Mouse (Mus musculus) intestine, postnatal 0 days (tissue): ENCODE measurements around the gene Stk4. TPM values are rescaled to one million over a fixed set of nuclear protein-coding genes. Genes with fewer than 3 reads are reported as not detected.

ENCODE experiments used
- ATAC-seq: fragments of 200-750 bp; cut with Nextera tagmentation; 2 replicates; pipeline ENCODE4 v1.8.0; 2017; ENCODE audit warnings: mild to moderate bottlenecking, moderate TSS enrichment, moderate library complexity
- H3K27ac ChIP-seq: fragments of 300-500 bp; sonication (generic); 2 replicates; pipeline ENCODE4 v1.5.1; 2014; ENCODE audit warnings: mild to moderate bottlenecking, low read depth, low read length, moderate library complexity
- H3K27me3 ChIP-seq: fragments of 300-500 bp; sonication (generic); replicated peaks from 2 replicates; pipeline ENCODE4 v1.6.1; 2014; ENCODE audit warnings: low read length, mixed read lengths; ENCODE audit not compliant: control insufficient read depth, insufficient read depth
- H3K36me3 ChIP-seq: fragments of 300-500 bp; sonication (generic); 2 replicates; pipeline ENCODE4 v1.6.1; 2014; ENCODE audit warnings: mild to moderate bottlenecking, moderate library complexity; ENCODE audit not compliant: control insufficient read depth, insufficient read depth
- H3K4me1 ChIP-seq: fragments of 300-500 bp; sonication (generic); replicated peaks from 2 replicates; pipeline ENCODE4 v1.6.1; 2014; ENCODE audit warnings: antibody characterized with exemption, low read length, mixed read lengths; ENCODE audit not compliant: control insufficient read depth, insufficient read depth
- H3K4me2 ChIP-seq: fragments of 300-500 bp; sonication (generic); replicated peaks from 2 replicates; pipeline ENCODE4 v1.6.1; 2014; ENCODE audit warnings: low read depth, mild to moderate bottlenecking, moderate library complexity
- H3K4me3 ChIP-seq: fragments of 300-500 bp; sonication (generic); 2 replicates; pipeline ENCODE4 v1.5.1; 2014; ENCODE audit warnings: low read depth, low read length
- H3K9ac ChIP-seq: fragments of 300-500 bp; sonication (generic); 2 replicates; pipeline ENCODE4 v1.6.1; 2014; ENCODE audit warnings: mild to moderate bottlenecking, low read depth, low read length
- H3K9me3 ChIP-seq: fragments of 300-500 bp; sonication (generic); 2 replicates; pipeline ENCODE4 v1.6.1; 2016; ENCODE audit warnings: mixed run types; ENCODE audit not compliant: control insufficient read depth
- CTCF ChIP-seq: sonication (generic); IDR thresholded peaks from 2 replicates; pipeline ENCODE4 v1.5.1; 2016; ENCODE audit warnings: low read depth, mild to moderate bottlenecking, control low read depth, antibody characterized with exemption, moderate library complexity
- WGBS: fragments of 180-500 bp; shearing (Covaris S2); extraction: QIAGEN DNeasy Blood & Tissue Kit; methylation state at CpG from one replicate; pipeline ENCODE4 v1.1.7; 2014; 5-methylcytosine and 5-hydroxymethylcytosine counted together
- polyA plus RNA-seq: library from polyadenylated mRNA; unstranded; fragments of >200 nt; fragmentation: Nextera tagmentation; extraction: Ambion mirVana; gene quantifications from 2 replicates; pipeline ENCODE4 v1.2.1, GENCODE M21; 2015

The Stk4 gene
- polyA plus RNA-seq, 1 experiment from 2014 or later, result 12.2 TPM

- 72% methylated on average over 10 of the region's 10 CpGs for WGBS
- Histone ChIP-seq H3K9ac (no peak overlapping the region), H3K36me3 (no peaks in the 10 kb centered on the region), H3K27ac (no peak overlapping the region), H3K27me3 (no peaks in the 10 kb centered on the region), H3K4me2 (no peak overlapping the region), H3K4me1 (no peaks in the 10 kb centered on the region), H3K4me3 (no peak overlapping the region), H3K9me3 (no peaks in the 10 kb centered on the region)
- no peak for ATAC-seq
- TF ChIP-seq CTCF, result no peak
Measured at GRCm38 (mm10) chr2:164142021-164142420, 71.9 kb downstream of the Stk4 start.

GRCm38 (mm10) chr2:164144025-164144424 lies 73.9 kb downstream of the Stk4 start:
- WGBS, result 56% methylated on average over 6 of the region's 6 CpGs

GRCm38 (mm10) chr2:164144541-164144940 lies 74.4 kb downstream of the Stk4 start:
- no peak for ATAC-seq
- no peak for TF ChIP-seq CTCF
- H3K27ac ChIP-seq, result no peak overlapping the region
- H3K4me3 ChIP-seq, result no peak overlapping the region
- H3K4me2 ChIP-seq, result no peak overlapping the region
- H3K4me1 ChIP-seq, result no peaks in the 10 kb centered on the region
- H3K36me3 ChIP-seq, result no peaks in the 10 kb centered on the region
- 62% methylated on average over 10 of the region's 10 CpGs for WGBS
- no peak overlapping the region for H3K9ac ChIP-seq
- no peaks in the 10 kb centered on the region for H3K9me3 ChIP-seq
- no peaks in the 10 kb centered on the region for H3K27me3 ChIP-seq

More at GRCm38 (mm10) chr2:164144025-164144424, 73.9 kb downstream of the Stk4 start:
- Histone ChIP-seq H3K9ac (no peak overlapping the region), H3K4me2 (no peak overlapping the region), H3K4me1 (no peaks in the 10 kb centered on the region), H3K4me3 (no peak overlapping the region), H3K27ac (no peak overlapping the region), H3K36me3 (no peaks in the 10 kb centered on the region), H3K9me3 (no peaks in the 10 kb centered on the region), H3K27me3 (no peaks in the 10 kb centered on the region)
- ATAC-seq, result no peak
- no peak for TF ChIP-seq CTCF

- WGBS, result 96% methylated on average over 12 of the region's 12 CpGs
- H3K27me3 ChIP-seq, result no peaks in the 10 kb centered on the region
- H3K4me1 ChIP-seq, result no peaks in the 10 kb centered on the region
- no peaks in the 10 kb centered on the region for H3K9me3 ChIP-seq
- no peak overlapping the region for H3K4me2 ChIP-seq
- no peak for TF ChIP-seq CTCF
- peaks cover 10% of the 10 kb centered on the region; the same call in 1 of the 2 replicates for H3K36me3 ChIP-seq
- H3K9ac ChIP-seq, result no peak overlapping the region
- no peak for ATAC-seq
- H3K27ac ChIP-seq, result no peak overlapping the region
- H3K4me3 ChIP-seq, result no peak overlapping the region
Measured at GRCm38 (mm10) chr2:164146556-164146955, 76.4 kb downstream of the Stk4 start.

- Histone ChIP-seq H3K4me1 (no peaks in the 10 kb centered on the region), H3K4me3 (no peak overlapping the region), H3K9ac (no peak overlapping the region), H3K4me2 (no peak overlapping the region), H3K27me3 (no peaks in the 10 kb centered on the region), H3K27ac (no peak overlapping the region), H3K9me3 (no peaks in the 10 kb centered on the region), H3K36me3 (peaks cover 33% of the 10 kb centered on the region)
- no peak for ATAC-seq
- 55% methylated on average over 14 of the region's 14 CpGs for WGBS
- TF ChIP-seq CTCF, result no peak
Measured at GRCm38 (mm10) chr2:164150086-164150760, 80.1 kb downstream of the Stk4 start.

GRCm38 (mm10) chr2:164152341-164152740 lies 82.2 kb downstream of the Stk4 start:
- Histone ChIP-seq H3K4me2 (no peak overlapping the region), H3K36me3 (peaks cover 33% of the 10 kb centered on the region), H3K9me3 (no peaks in the 10 kb centered on the region), H3K27me3 (no peaks in the 10 kb centered on the region), H3K4me3 (no peak overlapping the region), H3K4me1 (no peaks in the 10 kb centered on the region), H3K9ac (no peak overlapping the region), H3K27ac (no peak overlapping the region)
- no peak for TF ChIP-seq CTCF
- 92% methylated on average over 11 of the region's 11 CpGs for WGBS
- no peak for ATAC-seq

- no peak overlapping the region for H3K4me2 ChIP-seq
- no peak for ATAC-seq
- H3K4me3 ChIP-seq, result no peak overlapping the region
- H3K27ac ChIP-seq, result no peak overlapping the region
- TF ChIP-seq CTCF, result no peak
- H3K9ac ChIP-seq, result no peak overlapping the region
- 95% methylated on average over 10 of the region's 10 CpGs for WGBS
- peaks cover 33% of the 10 kb centered on the region for H3K36me3 ChIP-seq
- no peaks in the 10 kb centered on the region for H3K9me3 ChIP-seq
- no peaks in the 10 kb centered on the region for H3K4me1 ChIP-seq
- H3K27me3 ChIP-seq, result no peaks in the 10 kb centered on the region
Measured at GRCm38 (mm10) chr2:164154007-164154406, 83.9 kb downstream of the Stk4 start.
